Mouse (Mus musculus): ENCODE results near the gene Adam22.

DNA sequence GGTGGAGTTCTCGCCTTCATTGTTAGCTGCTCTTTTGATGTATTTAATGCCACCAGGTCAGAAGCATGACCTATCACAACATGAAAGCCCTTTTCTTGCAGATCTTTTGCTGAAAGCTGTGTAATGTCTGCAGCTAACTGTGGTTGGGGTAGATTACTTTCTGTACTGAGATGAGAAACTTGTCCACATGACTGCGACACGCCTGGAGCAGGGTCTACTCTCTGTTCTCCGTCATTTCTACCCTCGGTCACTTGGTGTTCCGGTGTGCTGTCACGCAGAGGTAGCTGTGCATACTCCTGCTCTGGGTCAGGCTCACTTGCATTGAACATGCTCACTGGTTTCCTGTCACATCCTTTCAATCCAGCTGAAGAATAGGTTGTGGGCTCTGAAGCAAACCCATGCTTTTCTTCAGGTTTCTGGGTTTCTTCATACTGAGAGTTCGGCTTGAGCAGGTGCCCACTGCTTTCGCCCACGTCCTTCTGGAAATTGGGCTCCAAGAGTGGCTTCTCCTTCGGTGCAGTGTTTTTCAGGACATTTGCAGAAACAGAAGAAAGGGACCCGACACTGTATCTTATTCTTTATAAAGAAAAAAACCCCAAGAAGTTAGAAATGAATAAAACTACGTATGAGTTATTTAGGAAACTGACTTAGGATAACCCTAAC, 29.8 kb upstream of the Adam22 start:
- no peak for TF ChIP-seq CTCF (IDR thresholded peaks at IDR 0.05; ENCODE audit: low read depth, low read length)
- no peak for TF ChIP-seq POLR2A (IDR thresholded peaks at IDR 0.05; ENCODE audit: borderline replicate concordance, low read depth, low read length)

Measured in bone marrow macrophage, adult 2 months (primary cell).